Mouse (Mus musculus) urinary bladder, postnatal 14 days (tissue): ENCODE results near the gene Dupd1.

Experiments
- DNase-seq: peaks from one replicate; pipeline ENCODE4 v3.0.0; 2021; ENCODE audit warnings: low spot score

Dupd1 gene

DNA sequence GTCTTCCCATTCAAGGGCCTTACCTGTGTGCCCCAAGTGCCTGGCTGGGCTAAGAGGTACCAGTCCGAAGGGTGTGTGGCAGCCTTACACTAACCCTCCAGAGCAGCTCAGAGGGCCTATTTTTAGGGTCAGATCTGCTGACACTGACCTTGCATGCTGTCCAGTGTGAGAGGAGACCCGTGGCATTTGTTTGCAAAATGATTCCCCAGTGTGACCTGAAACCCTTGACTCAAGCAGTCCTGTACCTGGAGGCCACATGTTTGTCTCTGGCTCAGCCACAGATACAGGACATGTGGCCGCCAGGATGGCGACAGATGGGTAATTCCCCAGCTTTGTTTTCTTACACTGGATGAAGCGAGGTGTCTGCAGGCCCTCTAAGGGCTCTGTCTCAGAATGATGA is at the start of gene Dupd1:
TSS of gene Dupd1 (minus strand) at position 91 of the 400 bp plus-strand sequence.
- DNase-seq = no peak

DNA sequence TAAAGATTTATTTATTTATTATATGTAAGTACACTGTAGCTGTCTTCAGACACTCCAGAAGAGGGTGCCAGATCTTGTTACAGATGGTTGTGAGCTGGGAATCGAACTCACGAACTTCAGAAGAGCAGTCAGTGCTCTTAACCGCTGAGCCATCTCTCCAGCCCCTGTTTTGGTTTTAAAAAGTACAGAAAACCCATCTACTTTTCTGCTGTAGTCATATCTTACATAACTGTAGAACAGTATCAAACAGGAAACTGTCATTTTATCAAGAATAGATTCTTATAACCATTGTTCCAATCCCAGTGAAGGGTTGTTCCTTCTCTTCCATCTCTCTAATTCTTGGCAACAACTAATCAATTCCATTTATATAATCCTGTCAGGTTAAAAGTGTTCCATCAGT is 49.4 kb upstream of the Dupd1 start:
- no peak for DNase-seq

DNA sequence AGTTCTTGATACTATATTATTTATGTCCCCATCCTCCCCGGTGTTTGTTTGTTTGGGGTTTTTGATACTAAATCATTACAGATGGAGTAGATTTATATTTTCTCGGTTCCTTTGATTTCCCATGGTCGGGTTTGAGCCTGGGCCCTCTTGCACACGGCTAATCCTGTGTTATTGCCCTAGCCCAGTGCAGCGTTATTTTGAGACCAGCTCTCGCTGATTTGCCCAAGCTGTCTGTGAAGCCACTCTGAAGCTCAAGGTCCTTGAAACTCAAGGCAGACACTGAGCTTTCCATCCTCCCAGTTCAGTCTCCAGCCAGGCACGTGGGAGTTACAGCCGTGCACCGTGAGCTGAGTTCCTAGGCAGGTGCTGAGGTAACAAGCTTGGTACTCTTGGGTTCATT is 47.2 kb upstream of the Dupd1 start:
- DNase-seq = no peak

DNA sequence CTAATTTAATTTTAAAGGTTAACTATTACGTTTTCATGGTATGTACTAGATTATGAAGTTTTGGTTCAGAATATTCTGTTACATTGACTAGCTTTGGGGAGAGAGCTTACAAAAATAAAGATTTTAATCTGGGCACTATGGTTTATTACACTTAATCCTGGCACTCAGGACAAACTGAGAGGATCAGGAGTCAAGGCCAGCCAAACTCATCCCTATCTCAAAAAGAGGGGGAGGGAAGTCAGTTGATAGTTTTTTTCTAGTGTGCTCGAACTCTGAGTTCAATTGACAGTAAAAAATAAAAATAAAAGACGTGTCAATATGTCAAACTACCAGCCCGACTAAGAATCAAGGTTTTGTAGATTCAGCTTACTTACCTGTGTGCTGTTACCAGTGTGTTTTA is 39.0 kb upstream of the Dupd1 start:
- DNase-seq = no peak

DNA sequence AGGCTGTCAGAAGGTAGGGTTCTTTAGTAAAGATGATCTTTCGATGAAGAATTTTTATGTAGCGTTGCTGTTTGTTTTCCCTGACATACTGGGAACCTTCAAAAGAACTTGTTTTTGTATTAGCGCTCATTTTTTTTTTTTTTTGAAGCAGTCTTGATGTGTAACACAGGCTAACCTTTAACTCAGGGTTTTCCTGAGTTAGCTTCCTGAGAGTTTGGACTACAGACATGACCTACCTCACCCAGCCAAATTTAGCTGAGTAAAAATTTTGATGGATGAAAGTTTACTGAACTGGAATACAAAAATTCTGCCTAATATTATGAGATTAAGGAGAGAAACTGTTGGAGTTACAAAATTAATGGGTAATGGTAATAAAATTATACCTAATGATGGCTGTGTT is 38.0 kb upstream of the Dupd1 start:
- no peak for DNase-seq

DNA sequence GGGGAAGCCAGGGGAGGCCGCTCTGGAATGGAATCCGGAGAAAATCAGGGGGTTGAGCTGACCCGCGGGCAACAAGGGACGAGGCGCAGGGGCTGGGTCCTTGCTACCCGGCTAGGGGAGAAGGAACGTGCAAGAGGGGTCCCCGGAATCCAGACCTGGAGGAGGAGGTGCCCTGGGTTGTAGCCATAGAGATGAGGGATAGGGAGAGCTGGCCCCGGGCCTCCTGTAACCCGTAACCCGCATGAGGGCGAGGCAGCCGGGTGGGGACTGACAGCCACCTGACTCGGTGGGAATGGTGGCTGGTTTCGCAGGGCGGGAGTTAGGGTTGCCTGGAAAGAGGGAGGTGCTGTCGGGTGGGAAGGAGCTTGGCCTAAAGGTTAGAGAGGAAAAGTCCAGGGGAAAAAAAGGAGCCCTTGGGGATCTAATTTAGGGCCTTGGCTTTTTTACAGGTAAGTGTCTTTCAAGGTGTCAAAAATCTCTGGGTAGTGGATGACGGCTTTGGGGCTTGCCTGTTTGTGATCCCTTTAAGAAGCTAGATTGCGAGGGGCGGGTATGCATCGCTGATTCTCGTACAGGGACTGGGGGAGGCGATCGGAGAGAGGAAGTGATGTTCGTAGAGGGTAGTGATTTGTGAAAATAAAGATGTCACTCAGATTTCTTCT is 36.6 kb upstream of the Dupd1 start, which contains the start of gene Dusp13:
TSS of gene Dusp13 (minus strand) at position 301 of the 662 bp plus-strand sequence.
- peak; percentile 68 for DNase-seq

DNA sequence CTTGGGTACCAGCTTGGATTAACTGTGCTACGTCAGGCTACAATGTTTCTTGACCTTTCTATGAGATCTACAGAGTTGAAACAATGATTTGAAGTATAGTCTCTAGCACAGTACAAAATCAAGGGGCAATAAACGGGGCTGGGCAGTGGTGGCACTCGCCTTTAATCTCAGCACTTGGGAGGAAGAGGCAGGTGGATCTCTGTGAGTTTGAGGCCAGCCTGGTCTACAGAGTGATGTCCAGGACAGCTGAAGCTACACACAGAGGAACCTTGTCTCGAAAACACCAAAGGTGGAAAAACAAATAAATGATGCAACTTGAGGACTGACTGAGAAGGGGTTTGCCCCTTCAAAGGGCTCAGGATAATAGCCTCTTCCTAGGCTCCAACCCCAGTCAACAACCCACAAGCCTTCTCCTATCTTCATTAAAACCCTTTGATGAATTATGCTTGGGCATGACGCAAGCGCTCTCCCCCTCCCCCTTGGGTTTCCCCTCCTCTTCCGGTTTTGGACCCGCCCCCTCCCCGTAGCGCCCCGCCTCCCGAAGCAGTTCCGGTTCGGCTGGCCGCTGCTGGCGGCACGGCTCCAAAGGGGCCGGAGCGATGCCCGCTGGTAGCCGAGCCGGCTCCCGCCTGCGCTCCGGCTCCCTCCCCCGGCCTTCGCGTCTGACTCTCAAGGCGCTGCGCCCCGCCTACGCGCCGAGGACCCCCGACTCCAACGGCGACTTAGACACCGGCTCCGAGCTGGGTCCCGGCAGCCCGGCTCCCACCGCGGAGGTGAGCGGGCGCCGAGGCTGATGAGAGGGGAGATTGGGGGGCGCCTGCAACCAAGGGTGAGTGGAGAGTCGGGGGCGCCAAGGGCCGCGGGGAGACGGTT is 35.9 kb upstream of the Dupd1 start, which contains the start of gene Samd8:
TSS of gene Samd8 (plus strand) at position 524 of the 873 bp plus-strand sequence.
- peak; percentile 82 for DNase-seq

DNA sequence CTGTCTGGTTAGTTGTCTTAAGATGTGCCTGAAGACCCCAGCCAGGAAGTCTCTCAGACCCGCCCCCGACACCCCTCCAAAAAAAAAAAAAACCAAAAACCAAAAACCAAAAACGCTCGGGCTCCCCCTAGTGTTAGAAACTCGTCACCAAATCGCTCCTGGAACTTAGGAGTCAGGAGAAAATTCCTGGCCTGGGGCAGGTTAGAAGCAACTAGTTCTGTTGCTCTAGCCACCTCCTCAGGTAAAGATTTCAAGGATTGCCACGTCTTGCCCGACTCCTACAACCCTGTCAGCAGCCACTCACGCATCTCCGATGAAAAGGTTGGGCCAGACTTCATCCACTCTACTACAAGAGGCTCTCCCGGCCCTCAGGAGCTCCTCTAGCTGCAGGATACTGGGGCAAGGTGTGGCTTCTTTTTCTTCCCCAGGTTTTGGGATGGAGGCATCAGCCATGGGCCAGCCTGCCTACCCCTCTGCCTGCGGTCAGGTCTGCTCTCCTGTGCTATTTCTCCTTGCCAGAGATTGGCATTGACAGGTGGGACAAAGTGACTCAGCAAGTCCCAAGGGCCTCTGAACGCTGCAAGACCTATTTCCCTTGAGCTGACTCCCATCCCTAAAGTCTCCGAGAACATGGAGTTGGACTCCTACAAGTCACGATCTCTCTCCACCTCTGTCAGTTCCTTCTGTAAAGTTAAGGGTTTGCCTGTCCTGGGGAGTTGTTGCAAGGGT is 33.9 kb upstream of the Dupd1 start:
- DNase-seq = peak; percentile 68

DNA sequence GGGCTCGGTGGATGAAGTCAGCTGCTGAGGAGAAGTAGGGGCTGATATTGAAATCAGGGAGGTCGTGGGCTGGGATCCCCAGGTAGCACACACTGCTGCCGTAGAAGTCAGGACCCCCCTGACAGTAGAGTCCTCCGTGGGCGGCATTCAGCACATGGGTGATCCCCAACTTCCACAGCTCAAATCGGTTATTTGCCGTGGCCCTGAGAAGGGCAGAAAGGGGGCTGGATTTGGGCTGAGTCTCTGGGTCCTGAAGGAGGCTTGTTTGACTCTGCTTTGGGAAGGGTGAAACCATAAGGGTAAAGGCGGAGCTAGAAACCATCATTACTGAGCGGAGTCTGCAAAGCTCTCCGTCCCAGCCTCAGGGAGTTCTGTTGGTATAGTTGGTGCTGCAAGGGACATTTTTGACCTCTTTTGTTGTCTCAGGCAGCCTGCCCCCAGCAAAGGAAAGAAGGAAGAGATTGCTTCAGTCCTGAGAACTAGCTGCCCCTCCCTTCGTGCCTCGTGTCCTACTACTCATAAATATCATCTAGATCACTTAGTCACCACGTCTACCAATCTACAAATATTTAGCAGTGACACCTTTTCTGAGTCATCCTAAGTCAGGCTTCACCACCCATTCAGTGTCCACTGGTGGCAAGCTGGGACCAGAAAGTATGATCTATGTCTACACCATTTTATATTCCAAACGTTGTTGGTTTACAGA is 33.2 kb upstream of the Dupd1 start:
- peak; percentile 39 for DNase-seq

DNA sequence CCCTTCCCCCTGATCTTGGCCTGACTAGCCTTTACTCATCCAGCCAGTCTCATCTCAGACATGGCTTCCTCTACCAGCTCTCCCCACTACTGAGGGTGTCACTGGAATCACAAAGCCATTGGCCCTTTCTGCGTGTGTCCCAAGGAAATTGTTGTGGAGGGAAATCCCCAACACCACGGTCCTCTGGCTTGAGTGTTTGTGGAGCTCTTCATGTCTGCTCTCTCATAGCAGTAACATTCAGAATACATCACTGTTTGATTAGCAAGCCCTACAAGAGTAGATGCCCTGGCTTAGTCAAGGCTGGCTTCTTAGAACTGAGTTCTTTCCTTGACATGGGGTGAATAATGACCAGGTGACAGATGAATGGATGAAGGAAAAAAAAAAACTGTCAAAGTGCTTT is 32.5 kb upstream of the Dupd1 start:
- no peak for DNase-seq

DNA sequence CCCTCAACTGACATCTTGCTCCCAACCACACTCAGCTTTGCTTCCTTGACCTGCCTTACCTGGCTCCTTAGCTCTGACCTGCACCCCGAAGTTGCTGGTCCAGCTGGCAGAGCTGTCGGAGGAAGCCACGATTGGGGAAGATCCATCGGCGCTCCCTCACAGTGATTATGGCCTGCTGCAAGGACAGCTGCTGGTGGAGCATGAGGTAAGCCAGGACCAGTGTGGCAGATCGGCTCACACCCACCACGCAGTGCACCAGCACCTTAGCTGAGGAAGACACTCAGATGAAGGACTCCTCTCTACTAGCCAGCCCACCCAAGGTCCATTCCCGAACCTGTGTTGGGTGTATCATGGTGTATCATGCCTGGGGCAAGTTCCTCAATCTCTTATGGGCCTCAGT is 31.9 kb upstream of the Dupd1 start:
- DNase-seq = no peak

DNA sequence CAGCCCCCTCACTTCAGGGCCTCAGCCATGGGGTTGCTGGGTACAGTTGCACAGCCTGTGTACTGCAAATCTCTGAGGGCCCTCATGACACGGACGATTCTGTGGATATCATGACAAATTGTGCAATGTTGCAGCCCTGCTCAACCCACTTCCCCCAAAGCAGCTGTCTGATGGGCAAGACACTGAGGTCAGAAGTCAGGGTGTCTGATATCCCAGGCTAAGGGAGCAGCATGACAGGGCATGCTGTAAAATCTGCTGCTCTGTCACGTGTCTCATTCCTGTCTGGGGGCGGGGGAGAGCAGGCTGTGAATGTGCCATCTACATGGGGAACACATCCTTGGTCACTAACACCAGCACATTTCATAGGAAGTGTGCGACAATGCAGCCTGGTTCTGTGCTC is 30.8 kb upstream of the Dupd1 start:
- no peak for DNase-seq

DNA sequence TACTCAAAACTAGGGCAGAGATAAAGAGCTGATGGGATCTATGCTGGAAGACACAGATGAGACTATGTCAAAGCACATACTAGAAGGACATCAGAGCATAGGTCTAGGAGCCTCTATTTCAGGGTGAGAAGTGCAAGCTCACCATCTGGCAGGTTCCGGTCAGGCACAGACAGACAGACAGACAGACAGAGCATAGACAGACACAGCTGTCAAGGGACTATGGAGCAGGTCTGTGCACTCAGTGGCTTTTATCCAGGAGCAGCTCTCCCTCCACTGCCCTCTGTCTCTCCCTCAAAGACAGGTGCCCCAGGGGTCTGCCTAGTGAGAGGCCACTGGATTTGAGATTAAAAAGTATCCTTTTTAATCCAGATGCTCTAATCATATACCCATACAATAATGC is 29.8 kb upstream of the Dupd1 start:
- DNase-seq = no peak

DNA sequence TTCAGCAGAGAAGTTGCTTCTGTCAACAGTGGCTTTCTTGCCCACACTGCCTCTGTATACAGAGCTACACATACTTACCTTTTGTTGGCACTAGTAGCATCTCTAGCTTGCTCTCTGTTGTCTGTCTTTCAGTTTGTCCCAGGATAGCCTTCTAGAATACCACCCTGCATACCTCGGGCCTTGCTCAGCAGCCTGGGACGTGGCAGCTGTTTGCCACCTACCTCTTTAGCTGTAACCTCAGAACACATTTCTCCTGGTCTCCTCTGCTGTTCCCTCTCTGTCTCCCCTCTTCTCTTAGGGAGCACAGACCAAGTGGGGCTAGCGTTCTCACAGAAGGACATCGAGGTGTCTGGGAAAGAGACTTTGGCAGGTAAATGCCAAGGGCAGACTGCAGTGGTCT is 28.1 kb upstream of the Dupd1 start:
- no peak for DNase-seq

DNA sequence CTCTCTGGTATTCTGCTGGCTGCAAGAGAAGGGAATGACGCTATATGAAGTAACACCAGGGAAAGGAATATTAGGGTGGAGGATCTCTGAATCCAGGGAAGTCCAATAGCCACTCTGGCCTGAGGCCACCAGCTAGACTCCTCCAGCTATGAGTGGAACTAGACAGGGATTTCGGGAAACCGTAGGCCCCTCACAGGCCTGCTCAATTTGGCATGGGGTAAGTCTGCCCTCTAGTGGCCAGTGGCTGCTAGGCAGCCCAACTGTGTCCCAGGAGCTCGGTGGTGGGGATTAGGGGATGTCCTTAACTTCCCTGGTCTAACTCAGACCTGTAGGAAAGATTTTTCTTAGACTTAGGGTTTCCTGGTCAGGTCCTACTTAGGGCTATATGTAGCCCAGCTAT is 27.4 kb upstream of the Dupd1 start:
- DNase-seq = peak; percentile 80

DNA sequence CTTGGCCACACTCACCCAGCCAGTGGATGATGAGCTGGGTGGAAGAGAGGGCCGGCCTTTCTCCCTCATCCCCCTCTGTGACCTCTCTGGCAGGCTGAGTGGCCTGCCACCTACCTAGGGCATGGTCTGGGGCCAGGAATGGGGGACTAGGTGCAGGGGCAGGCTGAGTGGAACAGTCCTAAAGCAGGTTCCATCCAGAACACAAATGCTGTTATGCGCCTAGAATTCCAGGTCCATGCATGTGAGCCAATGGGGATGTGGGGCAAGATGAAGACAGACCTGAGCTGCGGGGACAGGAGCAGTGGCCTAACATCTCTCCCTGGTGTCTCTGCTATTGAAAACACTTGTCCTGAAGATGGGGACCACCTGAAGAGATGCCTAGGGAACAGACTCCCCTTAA is 26.9 kb upstream of the Dupd1 start:
- no peak for DNase-seq

DNA sequence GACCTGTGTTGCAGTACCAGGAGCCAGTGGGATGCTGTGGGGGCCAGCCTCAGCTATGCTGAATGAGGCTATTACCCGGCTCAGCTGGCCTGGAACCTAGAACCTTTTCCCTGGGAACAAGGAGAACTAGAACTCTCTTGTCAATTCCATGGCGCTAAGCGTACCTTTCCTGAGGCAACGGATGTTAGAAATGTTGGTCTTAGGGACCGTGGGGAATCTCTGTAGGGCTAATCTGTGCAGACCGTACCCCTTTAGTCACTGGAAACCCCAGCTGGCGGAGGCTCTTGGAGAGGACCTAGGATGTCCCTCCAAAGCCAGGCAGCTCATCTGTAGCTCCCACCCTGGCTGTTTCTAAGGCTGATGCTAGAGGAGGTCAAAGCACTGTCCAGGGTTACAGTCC is 26.0 kb upstream of the Dupd1 start:
- DNase-seq = no peak

DNA sequence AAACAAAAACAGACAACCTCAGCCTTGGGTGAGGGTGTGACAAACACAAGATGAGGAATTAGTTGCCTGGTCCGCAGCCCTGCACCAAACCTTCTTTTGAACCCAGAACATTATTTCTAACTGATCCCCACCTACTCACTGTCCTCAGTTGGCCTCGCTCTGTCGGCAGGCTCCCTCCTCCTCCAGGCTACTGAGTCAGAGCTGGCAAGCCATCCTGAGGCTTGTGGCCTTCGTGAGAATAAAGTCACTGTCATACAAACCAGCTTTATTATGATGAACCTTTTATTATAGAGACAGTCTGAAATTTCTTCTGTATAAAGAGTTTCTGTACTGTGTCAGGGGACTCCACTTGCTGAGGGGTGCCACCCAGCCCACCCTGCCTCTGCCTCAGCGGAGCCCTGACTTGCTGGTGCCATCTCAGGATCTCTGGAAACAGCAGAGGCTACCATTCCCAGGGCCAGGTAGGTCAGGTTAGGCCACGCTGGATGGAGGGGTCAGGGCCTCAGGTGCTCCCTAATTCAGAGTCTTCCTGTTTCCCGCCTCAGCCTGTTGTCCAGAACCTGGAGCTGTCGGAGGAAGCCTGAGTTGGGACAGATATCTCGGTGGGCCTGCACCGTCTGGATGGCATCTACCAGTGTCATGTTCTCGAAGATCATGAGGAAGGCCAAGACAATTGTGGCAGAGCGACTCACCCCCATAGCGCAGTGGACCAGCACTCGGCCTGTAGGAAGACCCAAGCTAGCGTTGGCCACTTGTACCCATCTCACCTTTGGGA is 18.9 kb upstream of the Dupd1 start:
- DNase-seq = no peak

DNA sequence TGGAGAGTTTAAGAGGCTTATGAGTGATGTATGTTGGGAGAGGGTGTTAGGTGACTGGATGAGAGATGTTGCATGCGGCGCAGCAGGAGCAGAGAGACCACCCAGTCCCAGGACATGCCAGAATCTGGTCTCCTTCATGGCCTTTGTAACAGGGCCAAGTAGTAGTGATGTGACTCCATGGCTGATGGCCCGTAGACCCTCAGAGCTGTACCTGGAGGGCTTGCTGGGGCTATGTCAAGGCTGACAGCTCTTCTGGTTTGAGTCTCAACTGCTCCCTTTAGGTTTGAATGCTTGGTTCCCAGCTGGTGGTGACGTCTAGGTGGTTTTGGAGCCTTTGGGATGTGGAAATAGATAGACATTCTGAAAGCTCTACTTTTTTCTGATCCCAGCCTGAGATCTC is 15.6 kb upstream of the Dupd1 start:
- DNase-seq = no peak

DNA sequence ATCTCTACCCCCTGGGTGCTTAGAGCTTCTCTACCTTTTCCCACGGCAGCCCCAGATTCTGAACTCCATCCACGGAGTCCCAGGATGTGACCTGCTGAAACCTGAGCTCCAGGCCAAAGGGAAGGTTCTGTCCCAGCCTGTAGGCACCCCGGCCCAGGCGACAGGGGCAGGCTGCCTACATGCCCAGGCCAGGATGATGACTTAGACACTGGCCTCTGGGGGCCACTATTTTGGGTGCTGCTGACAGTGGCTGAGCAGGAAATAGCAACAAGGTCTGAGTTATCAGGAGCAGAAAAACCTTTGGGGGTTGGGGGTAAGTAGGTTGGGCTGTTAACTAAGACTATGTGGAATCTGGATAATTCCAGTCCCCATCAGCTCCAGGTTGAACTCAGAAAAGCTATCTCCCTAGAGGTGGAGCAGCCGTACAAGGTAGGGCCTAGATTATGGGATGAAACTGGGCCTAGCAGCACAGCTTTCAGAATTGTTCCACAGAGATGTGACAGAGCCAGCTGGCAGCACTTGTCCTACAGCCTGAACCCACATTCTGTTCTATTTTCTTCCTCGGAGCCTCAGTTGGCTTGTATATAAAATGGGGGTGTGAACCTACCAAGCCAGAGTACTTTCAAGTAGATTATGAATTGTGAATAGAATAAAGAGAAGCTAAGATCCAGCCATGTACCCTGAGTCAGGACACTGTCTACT is 14.8 kb upstream of the Dupd1 start:
- no peak for DNase-seq
